Mouse (Mus musculus) heart, embryonic 12.5 days (tissue): Measurements from ENCODE around the gene Disp1. TPM values are rescaled to one million over a fixed set of nuclear protein-coding genes. Genes with fewer than 3 reads are reported as not detected.

Source experiments
- ATAC-seq: fragments of 200-750 bp; cut with Nextera tagmentation; 2 replicates; pipeline ENCODE4 v1.8.0; 2017; ENCODE audit warnings: moderate TSS enrichment, moderate library complexity; ENCODE audit not compliant: insufficient number of reproducible peaks, low FRiP score
- H3K27ac ChIP-seq: fragments of 300-500 bp; sonication (generic); 2 replicates; pipeline ENCODE4 v1.5.1; 2016; ENCODE audit warnings: mild to moderate bottlenecking, moderate library complexity; ENCODE audit not compliant: poor library complexity, severe bottlenecking
- H3K27me3 ChIP-seq: fragments of 300-500 bp; sonication (generic); replicated peaks from 2 replicates; pipeline ENCODE4 v1.6.1; 2016; ENCODE audit warnings: mild to moderate bottlenecking, moderate library complexity
- H3K36me3 ChIP-seq: fragments of 300-500 bp; sonication (generic); 2 replicates; pipeline ENCODE4 v1.6.1; 2016; ENCODE audit warnings: mild to moderate bottlenecking, moderate library complexity
- H3K4me1 ChIP-seq: fragments of 300-500 bp; sonication (generic); replicated peaks from 2 replicates; pipeline ENCODE4 v1.6.1; 2016; ENCODE audit warnings: mild to moderate bottlenecking
- H3K4me2 ChIP-seq: fragments of 300-500 bp; sonication (generic); 2 replicates; pipeline ENCODE4 v1.6.1; 2016; ENCODE audit warnings: mild to moderate bottlenecking, moderate library complexity
- H3K4me3 ChIP-seq: fragments of 300-500 bp; sonication (generic); 2 replicates; pipeline ENCODE4 v1.5.1; 2016; ENCODE audit warnings: mild to moderate bottlenecking
- H3K9ac ChIP-seq: fragments of 300-500 bp; sonication (generic); 2 replicates; pipeline ENCODE4 v1.6.1; 2016; ENCODE audit warnings: mild to moderate bottlenecking, moderate library complexity
- H3K9me3 ChIP-seq: fragments of 300-500 bp; sonication (generic); replicated peaks from 2 replicates; pipeline ENCODE4 v1.6.1; 2016; ENCODE audit warnings: mild to moderate bottlenecking, moderate library complexity
- WGBS: fragments of 180-500 bp; shearing (Covaris S2); methylation state at CpG from one replicate; pipeline ENCODE4 v1.1.7; 2016; 5-methylcytosine and 5-hydroxymethylcytosine counted together
- polyA plus RNA-seq: library from polyadenylated mRNA; unstranded; fragments of >200 nt; fragmentation: Nextera tagmentation; extraction: Ambion mirVana; gene quantifications from 2 replicates; pipeline ENCODE4 v1.2.1, GENCODE M21; 2016

Disp1 gene
- polyA plus RNA-seq, 1 experiment from 2014 or later, result 10.9 TPM

- no peaks in the 10 kb centered on the region for H3K36me3 ChIP-seq
- no peak overlapping the region for H3K27ac ChIP-seq
- ATAC-seq, result no peak
- peaks cover 47% of the 10 kb centered on the region for H3K4me1 ChIP-seq
- H3K4me2 ChIP-seq, result no peak overlapping the region
- H3K4me3 ChIP-seq, result no peak overlapping the region
- H3K27me3 ChIP-seq, result no peaks in the 10 kb centered on the region
- WGBS, result 91% methylated on average over 18 of the region's 18 CpGs
- H3K9ac ChIP-seq, result no peak overlapping the region
- no peaks in the 10 kb centered on the region for H3K9me3 ChIP-seq
These were observed 26.6 kb downstream of the Disp1 start for GRCm38 (mm10) chr1:183194763-183195162.

GRCm38 (mm10) chr1:183194151-183194550 is 27.2 kb downstream of the Disp1 start:
- H3K9ac ChIP-seq, result no peak overlapping the region
- H3K9me3 ChIP-seq, result no peaks in the 10 kb centered on the region
- 0 out of 2 replicates have a peak, but pooled peaks have one; percentile 42 for ATAC-seq
- no peak overlapping the region for H3K4me2 ChIP-seq
- H3K27me3 ChIP-seq, result no peaks in the 10 kb centered on the region
- H3K4me1 ChIP-seq, result peaks cover 53% of the 10 kb centered on the region
- H3K4me3 ChIP-seq, result no peak overlapping the region
- WGBS, result 46% methylated on average over 5 of the region's 5 CpGs
- no peaks in the 10 kb centered on the region for H3K36me3 ChIP-seq
- H3K27ac ChIP-seq, result no peak overlapping the region

GRCm38 (mm10) chr1:183191398-183191797 is 29.9 kb downstream of the Disp1 start:
- H3K36me3 ChIP-seq, result no peaks in the 10 kb centered on the region
- ATAC-seq, result no peak
- no peak overlapping the region for H3K27ac ChIP-seq
- H3K4me3 ChIP-seq, result no peak overlapping the region
- no peaks in the 10 kb centered on the region for H3K27me3 ChIP-seq
- 64% methylated on average over 10 of the region's 10 CpGs for WGBS
- peaks cover 74% of the 10 kb centered on the region for H3K4me1 ChIP-seq
- H3K9ac ChIP-seq, result no peak overlapping the region
- no peaks in the 10 kb centered on the region for H3K9me3 ChIP-seq
- H3K4me2 ChIP-seq, result 0 out of 2 replicates have a peak overlapping the region, but pooled peaks have one; percentile 0

- 0 out of 2 replicates have a peak overlapping the region, but pooled peaks have one; percentile 3 for H3K27ac ChIP-seq
- no peak overlapping the region; the same call in 1 of the 2 replicates for H3K4me2 ChIP-seq
- no peak overlapping the region for H3K4me3 ChIP-seq
- ATAC-seq, result no peak
- no peaks in the 10 kb centered on the region for H3K9me3 ChIP-seq
- H3K27me3 ChIP-seq, result no peaks in the 10 kb centered on the region
- H3K4me1 ChIP-seq, result peaks cover 80% of the 10 kb centered on the region
- 34% methylated on average over 9 of the region's 9 CpGs for WGBS
- H3K9ac ChIP-seq, result no peak overlapping the region
- H3K36me3 ChIP-seq, result no peaks in the 10 kb centered on the region
These were observed 30.9 kb downstream of the Disp1 start for GRCm38 (mm10) chr1:183190456-183190855.

- no peaks in the 10 kb centered on the region for H3K9me3 ChIP-seq
- peak overlapping the region; percentile 62 for H3K27ac ChIP-seq
These were observed 32.2 kb downstream of the Disp1 start for GRCm38 (mm10) chr1:183189014-183189662.

GRCm38 (mm10) chr1:183188115-183189013 is 33.0 kb downstream of the Disp1 start:
- Histone ChIP-seq H3K9ac (no peak overlapping the region), H3K36me3 (no peaks in the 10 kb centered on the region), H3K4me2 (peak overlapping the region; percentile 38), H3K4me1 (peaks cover 87% of the 10 kb centered on the region), H3K27ac (peak overlapping the region; percentile 26; the same call in 1 of the 2 replicates), H3K9me3 (no peaks in the 10 kb centered on the region), H3K4me3 (no peak overlapping the region), H3K27me3 (no peaks in the 10 kb centered on the region)
- no peak for ATAC-seq
- WGBS, result 49% methylated on average over 20 of the region's 20 CpGs

More at GRCm38 (mm10) chr1:183189014-183189662, 32.2 kb downstream of the Disp1 start:
- Histone ChIP-seq H3K27me3 (no peaks in the 10 kb centered on the region), H3K36me3 (no peaks in the 10 kb centered on the region), H3K4me3 (no peak overlapping the region), H3K4me2 (peak overlapping the region; percentile 34; the same call in 1 of the 2 replicates), H3K9ac (no peak overlapping the region), H3K4me1 (peaks cover 85% of the 10 kb centered on the region)
- 47% methylated on average over 10 of the region's 10 CpGs for WGBS
- ATAC-seq, result no peak

- no peaks in the 10 kb centered on the region for H3K36me3 ChIP-seq
- no peak overlapping the region for H3K4me2 ChIP-seq
- no peak overlapping the region for H3K9ac ChIP-seq
These were observed 35.8 kb downstream of the Disp1 start for GRCm38 (mm10) chr1:183185560-183185959.

GRCm38 (mm10) chr1:183184681-183185080 is 36.6 kb downstream of the Disp1 start:
- Histone ChIP-seq H3K4me2 (no peak overlapping the region), H3K4me3 (no peak overlapping the region), H3K9me3 (no peaks in the 10 kb centered on the region), H3K27me3 (no peaks in the 10 kb centered on the region), H3K36me3 (no peaks in the 10 kb centered on the region), H3K9ac (no peak overlapping the region), H3K27ac (0 out of 2 replicates have a peak overlapping the region, but pooled peaks have one; percentile 13), H3K4me1 (peaks cover 68% of the 10 kb centered on the region)
- 69% methylated on average over 5 of the region's 5 CpGs for WGBS
- ATAC-seq, result no peak

More at GRCm38 (mm10) chr1:183185560-183185959, 35.8 kb downstream of the Disp1 start:
- no peaks in the 10 kb centered on the region for H3K27me3 ChIP-seq
- H3K9me3 ChIP-seq, result no peaks in the 10 kb centered on the region
- no peak overlapping the region for H3K4me3 ChIP-seq
- peaks cover 74% of the 10 kb centered on the region for H3K4me1 ChIP-seq
- WGBS, result 85% methylated on average over 6 of the region's 6 CpGs
- no peak overlapping the region for H3K27ac ChIP-seq
- no peak for ATAC-seq

GRCm38 (mm10) chr1:183183565-183183964 is 37.8 kb downstream of the Disp1 start:
- H3K9ac ChIP-seq, result no peak overlapping the region
- H3K4me1 ChIP-seq, result peaks cover 63% of the 10 kb centered on the region
- no peaks in the 10 kb centered on the region for H3K36me3 ChIP-seq
- no peaks in the 10 kb centered on the region for H3K27me3 ChIP-seq
- ATAC-seq, result no peak
- no peak overlapping the region for H3K4me3 ChIP-seq
- H3K4me2 ChIP-seq, result peak overlapping the region; percentile 39
- H3K27ac ChIP-seq, result peak overlapping the region; percentile 32
- no peaks in the 10 kb centered on the region for H3K9me3 ChIP-seq
- 25% methylated on average over 5 of the region's 5 CpGs for whole genome bisulfite sequencing

GRCm38 (mm10) chr1:183182641-183183414 is 38.5 kb downstream of the Disp1 start:
- Histone ChIP-seq H3K4me2 (peak overlapping the region; percentile 33), H3K9me3 (no peaks in the 10 kb centered on the region), H3K4me1 (peaks cover 62% of the 10 kb centered on the region), H3K27ac (peak overlapping the region; percentile 86), H3K4me3 (no peak overlapping the region), H3K36me3 (no peaks in the 10 kb centered on the region), H3K27me3 (no peaks in the 10 kb centered on the region), H3K9ac (no peak overlapping the region)
- peak; percentile 59; the same call in 1 of the 2 replicates for ATAC-seq
- 27% methylated on average over 12 of the region's 12 CpGs for WGBS
